Mouse (Mus musculus) hindbrain, embryonic 13.5 days (tissue): ENCODE measurements around the gene Card6. TPM values are rescaled to one million over a fixed set of nuclear protein-coding genes. Genes with fewer than 3 reads are reported as not detected.

Experiments
- ATAC-seq: fragments of 200-750 bp; cut with Nextera tagmentation; 2 replicates; pipeline ENCODE4 v1.8.0; 2017; ENCODE audit warnings: moderate TSS enrichment; ENCODE audit not compliant: low FRiP score
- H3K27ac ChIP-seq: fragments of 300-500 bp; sonication (generic); 2 replicates; pipeline ENCODE4 v1.5.1; 2015; ENCODE audit warnings: inconsistent platforms, mild to moderate bottlenecking, moderate library complexity
- H3K27me3 ChIP-seq: fragments of 300-500 bp; sonication (generic); 2 replicates; pipeline ENCODE4 v1.6.1; 2015; ENCODE audit warnings: mild to moderate bottlenecking, inconsistent platforms
- H3K36me3 ChIP-seq: fragments of 300-500 bp; sonication (generic); 2 replicates; pipeline ENCODE4 v1.6.1; 2015; ENCODE audit warnings: mild to moderate bottlenecking, inconsistent platforms
- H3K4me1 ChIP-seq: fragments of 300-500 bp; sonication (generic); replicated peaks from 2 replicates; pipeline ENCODE4 v1.6.1; 2015; ENCODE audit warnings: inconsistent platforms
- H3K4me2 ChIP-seq: fragments of 300-500 bp; sonication (generic); 2 replicates; pipeline ENCODE4 v1.6.1; 2015; ENCODE audit warnings: inconsistent platforms, mild to moderate bottlenecking, moderate library complexity
- H3K4me3 ChIP-seq: fragments of 300-500 bp; sonication (generic); 2 replicates; pipeline ENCODE4 v1.5.1; 2015; ENCODE audit warnings: mild to moderate bottlenecking, inconsistent platforms
- H3K9ac ChIP-seq: fragments of 300-500 bp; sonication (generic); 2 replicates; pipeline ENCODE4 v1.6.1; 2015; ENCODE audit warnings: mild to moderate bottlenecking, inconsistent platforms
- H3K9me3 ChIP-seq: fragments of 300-500 bp; sonication (generic); 2 replicates; pipeline ENCODE4 v1.6.1; 2016; ENCODE audit warnings: inconsistent platforms
- WGBS: fragments of 180-500 bp; shearing (Covaris S2); methylation state at CpG from one replicate; pipeline ENCODE4 v1.1.7; 2015; 5-methylcytosine and 5-hydroxymethylcytosine counted together
- polyA plus RNA-seq: library from polyadenylated mRNA; unstranded; fragments of >200 nt; fragmentation: Nextera tagmentation; extraction: Ambion mirVana; gene quantifications from 2 replicates; pipeline ENCODE4 v1.2.1, GENCODE M21; 2015

Gene Card6
- polyA plus RNA-seq: 0.93 and 1.0 TPM in 2 replicates

- Histone ChIP-seq H3K4me3 (peak within 1 kb of the TSS; percentile 4; the same call in 1 of the 2 replicates), H3K27me3 (no peaks in the 10 kb centered on the region), H3K9ac (no peak within 1 kb of the TSS), H3K4me2 (no peak within 1 kb of the TSS), H3K27ac (no peak within 1 kb of the TSS), H3K4me1 (no peaks in the 10 kb centered on the region), H3K36me3 (no peaks in the 10 kb centered on the region), H3K9me3 (no peaks in the 10 kb centered on the region)
- ATAC-seq: no peak
- WGBS: 73% methylated on average over 21 of the region's 21 CpGs
Observed at GRCm38 (mm10) chr15:5107686-5108654, at the start of gene Card6. Card6 (minus strand) TSS chr15:5108539.

- H3K9me3 ChIP-seq: no peaks in the 10 kb centered on the region
- peaks cover 13% of the 10 kb centered on the region for H3K36me3 ChIP-seq
- H3K9ac ChIP-seq: no peak overlapping the region
- no peak overlapping the region for H3K4me3 ChIP-seq
- no peaks in the 10 kb centered on the region for H3K27me3 ChIP-seq
- H3K27ac ChIP-seq: no peak overlapping the region
- ATAC-seq: no peak
- 80% methylated on average over 1 of the region's 1 CpGs for WGBS
- peaks cover 11% of the 10 kb centered on the region for H3K4me1 ChIP-seq
- H3K4me2 ChIP-seq: no peak overlapping the region
Observed at GRCm38 (mm10) chr15:5157386-5157785, 49.0 kb upstream of the Card6 start.

GRCm38 (mm10) chr15:5156355-5156754 lies 48.0 kb upstream of the Card6 start:
- WGBS: 87% methylated on average over 4 of the region's 4 CpGs
- H3K27ac ChIP-seq: no peak overlapping the region

GRCm38 (mm10) chr15:5155093-5155492 lies 46.8 kb upstream of the Card6 start:
- H3K9ac ChIP-seq: no peak overlapping the region
- H3K4me2 ChIP-seq: no peak overlapping the region
- H3K9me3 ChIP-seq: no peaks in the 10 kb centered on the region
- H3K4me3 ChIP-seq: no peak overlapping the region
- WGBS: 69% methylated on average over 5 of the region's 5 CpGs
- no peaks in the 10 kb centered on the region for H3K36me3 ChIP-seq
- H3K27me3 ChIP-seq: no peaks in the 10 kb centered on the region
- peaks cover 11% of the 10 kb centered on the region for H3K4me1 ChIP-seq
- no peak for ATAC-seq
- no peak overlapping the region for H3K27ac ChIP-seq

More at GRCm38 (mm10) chr15:5156355-5156754, 48.0 kb upstream of the Card6 start:
- peaks cover 11% of the 10 kb centered on the region for H3K4me1 ChIP-seq
- no peak overlapping the region for H3K9ac ChIP-seq
- peaks cover 6% of the 10 kb centered on the region for H3K36me3 ChIP-seq
- H3K4me2 ChIP-seq: no peak overlapping the region
- no peak overlapping the region for H3K4me3 ChIP-seq
- H3K9me3 ChIP-seq: no peaks in the 10 kb centered on the region
- no peaks in the 10 kb centered on the region for H3K27me3 ChIP-seq
- no peak for ATAC-seq

- H3K4me1 ChIP-seq: peaks cover 11% of the 10 kb centered on the region
- no peak overlapping the region for H3K4me3 ChIP-seq
- H3K27ac ChIP-seq: no peak overlapping the region
- no peaks in the 10 kb centered on the region for H3K36me3 ChIP-seq
- no peak overlapping the region for H3K9ac ChIP-seq
- no peak for ATAC-seq
- WGBS: 86% methylated on average over 9 of the region's 9 CpGs
- no peaks in the 10 kb centered on the region for H3K9me3 ChIP-seq
- no peak overlapping the region for H3K4me2 ChIP-seq
- no peaks in the 10 kb centered on the region for H3K27me3 ChIP-seq
Observed at GRCm38 (mm10) chr15:5154621-5155020, 46.3 kb upstream of the Card6 start.

- Histone ChIP-seq H3K36me3 (no peaks in the 10 kb centered on the region), H3K4me3 (no peak overlapping the region), H3K9ac (no peak overlapping the region), H3K4me2 (no peak overlapping the region), H3K4me1 (peaks cover 17% of the 10 kb centered on the region), H3K9me3 (no peaks in the 10 kb centered on the region), H3K27me3 (no peaks in the 10 kb centered on the region), H3K27ac (no peak overlapping the region)
- no peak for ATAC-seq
- WGBS: 97% methylated on average over 6 of the region's 6 CpGs
Observed at GRCm38 (mm10) chr15:5152171-5152570, 43.8 kb upstream of the Card6 start.

- 80% methylated on average over 4 of the region's 4 CpGs for WGBS
- no peak for ATAC-seq
- H3K4me2 ChIP-seq: no peak overlapping the region
Observed at GRCm38 (mm10) chr15:5149187-5149586, 40.8 kb upstream of the Card6 start.

GRCm38 (mm10) chr15:5145196-5145945 lies 37.0 kb upstream of the Card6 start:
- 50% methylated on average over 9 of the region's 9 CpGs for WGBS
- no peaks in the 10 kb centered on the region for H3K27me3 ChIP-seq
- peak overlapping the region; percentile 67 for H3K4me2 ChIP-seq
- no peak overlapping the region for H3K27ac ChIP-seq
- H3K36me3 ChIP-seq: no peaks in the 10 kb centered on the region
- H3K4me3 ChIP-seq: peak overlapping the region; percentile 82
- peaks cover 19% of the 10 kb centered on the region for H3K4me1 ChIP-seq
- H3K9ac ChIP-seq: peak overlapping the region; percentile 36
- no peak for ATAC-seq
- H3K9me3 ChIP-seq: no peaks in the 10 kb centered on the region

More at GRCm38 (mm10) chr15:5149187-5149586, 40.8 kb upstream of the Card6 start:
- H3K36me3 ChIP-seq: no peaks in the 10 kb centered on the region
- no peaks in the 10 kb centered on the region for H3K9me3 ChIP-seq
- no peak overlapping the region for H3K9ac ChIP-seq
- peaks cover 19% of the 10 kb centered on the region for H3K4me1 ChIP-seq
- no peak overlapping the region for H3K27ac ChIP-seq
- H3K4me3 ChIP-seq: no peak overlapping the region
- H3K27me3 ChIP-seq: no peaks in the 10 kb centered on the region

GRCm38 (mm10) chr15:5144021-5144778 lies 35.9 kb upstream of the Card6 start:
- H3K36me3 ChIP-seq: no peaks in the 10 kb centered on the region
- ATAC-seq: peak; percentile 94
- peak overlapping the region; percentile 89 for H3K9ac ChIP-seq
- H3K4me2 ChIP-seq: peak overlapping the region; percentile 67
- H3K27me3 ChIP-seq: no peaks in the 10 kb centered on the region
- WGBS: 3% methylated on average over 46 of the region's 61 CpGs
- H3K4me3 ChIP-seq: peak overlapping the region; percentile 82
- peak overlapping the region; percentile 94 for H3K27ac ChIP-seq
- no peaks in the 10 kb centered on the region for H3K9me3 ChIP-seq
- H3K4me1 ChIP-seq: peaks cover 16% of the 10 kb centered on the region

GRCm38 (mm10) chr15:5143361-5144020 lies 35.2 kb upstream of the Card6 start, which contains the start of gene Prkaa1:
Prkaa1 (plus strand) TSS chr15:5143861.
- H3K4me3 ChIP-seq: peak within 1 kb of the TSS; percentile 82
- H3K27me3 ChIP-seq: no peaks in the 10 kb centered on the region
- H3K9me3 ChIP-seq: no peaks in the 10 kb centered on the region
- no peaks in the 10 kb centered on the region for H3K36me3 ChIP-seq
- peak within 1 kb of the TSS; percentile 89 for H3K9ac ChIP-seq
- H3K4me2 ChIP-seq: peak within 1 kb of the TSS; percentile 67
- WGBS: 2% methylated on average over 58 of the region's 80 CpGs
- peaks cover 14% of the 10 kb centered on the region for H3K4me1 ChIP-seq
- peak within 1 kb of the TSS; percentile 94 for H3K27ac ChIP-seq
- ATAC-seq: peak; percentile 95

- H3K36me3 ChIP-seq: no peaks in the 10 kb centered on the region
- peak overlapping the region; percentile 67; the same call in 1 of the 2 replicates for H3K4me2 ChIP-seq
- H3K9ac ChIP-seq: no peak overlapping the region
- peaks cover 14% of the 10 kb centered on the region for H3K4me1 ChIP-seq
- H3K27me3 ChIP-seq: no peaks in the 10 kb centered on the region
- H3K4me3 ChIP-seq: no peak overlapping the region
- H3K27ac ChIP-seq: no peak overlapping the region
- no peaks in the 10 kb centered on the region for H3K9me3 ChIP-seq
- 74% methylated on average over 5 of the region's 5 CpGs for WGBS
- no peak for ATAC-seq
Observed at GRCm38 (mm10) chr15:5142714-5143113, 34.4 kb upstream of the Card6 start.
